Mouse (Mus musculus) olfactory bulb, adult 2 months (tissue): Measurements from ENCODE around the gene Tcl1b5.

Experiments used
- CTCF ChIP-seq: fragments of 200-500 bp; IDR thresholded peaks from 2 replicates; pipeline ENCODE4 v1.5.1; 2012; ENCODE audit warnings: low read depth, mild to moderate bottlenecking, low read length, moderate library complexity; ENCODE audit not compliant: insufficient read depth
- POLR2A ChIP-seq: fragments of 200-500 bp; IDR thresholded peaks from 2 replicates; pipeline ENCODE4 v1.6.1; 2012; ENCODE audit warnings: mild to moderate bottlenecking, low read depth, low read length, moderate library complexity; ENCODE audit not compliant: insufficient read depth

- TF ChIP-seq CTCF: no peak
- no peak for TF ChIP-seq POLR2A
Observed at GRCm38 (mm10) chr12:105166734-105167133, 9.4 kb upstream of the Tcl1b5 start.
